Mouse (Mus musculus): ENCODE data around the gene Tat.

DNA sequence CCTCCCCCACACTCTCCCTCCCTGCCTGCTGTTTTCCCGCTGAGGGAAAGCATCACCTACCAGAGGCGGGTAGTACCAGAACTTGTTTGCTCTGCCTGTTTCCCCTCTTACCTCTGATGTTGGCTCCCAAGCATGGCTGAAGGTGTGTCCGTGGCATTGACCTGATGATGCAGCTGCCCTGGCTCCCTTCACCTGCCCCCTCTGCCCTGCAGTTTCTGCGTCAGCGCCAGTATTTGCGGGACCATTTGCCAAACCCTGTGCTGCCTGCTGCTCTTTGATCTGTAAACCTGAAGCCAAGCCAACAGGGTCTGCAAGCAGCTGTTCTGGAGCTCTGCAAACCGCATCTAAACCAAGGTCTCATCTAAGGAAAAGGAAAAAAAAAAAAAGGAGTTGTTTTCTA is 3.9 kb upstream of the Tat start:
- TF ChIP-seq POLR2A (IDR thresholded peaks at IDR 0.05; ENCODE audit: extremely low read depth, insufficient read depth, low read length) (no peak), CTCF (IDR thresholded peaks at IDR 0.05; ENCODE audit: extremely low read depth, insufficient read depth, low read length) (no peak)
